Mouse (Mus musculus) monocyte, adult 5-6 weeks (primary cell): ENCODE measurements around the gene Prpf18. TPM values are rescaled to one million over a fixed set of nuclear protein-coding genes. Genes with fewer than 3 reads are reported as not detected.
A peak's percentile ranks its signal among the peaks of the same experiment; 100 is the strongest.
"Not testable (repeated sequence)": the region's sequence is repeated elsewhere in the genome, so short reads cannot be mapped to it uniquely, and the experiment has no call there.

ENCODE experiments used
- ATAC-seq: fragments of 153-309, 156-312 bp; replicated peaks from 2 replicates; pipeline ENCODE4 v1.8.0; 2017; ENCODE audit warnings: mild to moderate bottlenecking; ENCODE audit not compliant: low TSS enrichment, insufficient number of reproducible peaks, severe bottlenecking, poor library complexity, low FRiP score
- total RNA-seq: library from RNA; stranded (forward); fragments of 200-1000, 200-491, 200-594 nt; gene quantifications from 3 replicates; pipeline ENCODE4 v1.2.3, GENCODE M21; 2017

The Prpf18 gene
- total RNA-seq, 1 experiment from 2014 or later = 122 TPM

DNA sequence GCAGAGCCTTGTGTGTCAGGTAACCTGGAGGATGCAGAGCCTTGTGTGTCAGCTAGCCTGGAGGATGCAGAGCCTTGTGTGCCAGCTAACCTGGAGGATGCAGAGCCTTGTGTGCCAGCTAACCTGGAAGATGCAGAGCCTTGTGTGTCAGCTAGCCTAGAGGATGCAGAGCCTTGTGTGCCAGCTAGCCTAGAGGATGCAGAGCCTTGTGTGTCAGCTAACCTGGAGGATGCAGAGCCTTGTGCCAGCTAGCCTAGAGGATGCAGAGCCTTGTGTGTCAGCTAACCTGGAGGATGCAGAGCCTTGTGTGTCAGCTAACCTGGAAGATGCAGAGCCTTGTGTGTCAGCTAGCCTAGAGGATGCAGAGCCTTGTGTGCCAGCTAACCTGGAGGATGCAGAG is 32.8 kb downstream of the Prpf18 start:
- not testable (repeated sequence) for ATAC-seq

- ATAC-seq = no peak
These were observed 34.9 kb downstream of the Prpf18 start for GRCm38 (mm10) chr2:4616995-4617394.

DNA sequence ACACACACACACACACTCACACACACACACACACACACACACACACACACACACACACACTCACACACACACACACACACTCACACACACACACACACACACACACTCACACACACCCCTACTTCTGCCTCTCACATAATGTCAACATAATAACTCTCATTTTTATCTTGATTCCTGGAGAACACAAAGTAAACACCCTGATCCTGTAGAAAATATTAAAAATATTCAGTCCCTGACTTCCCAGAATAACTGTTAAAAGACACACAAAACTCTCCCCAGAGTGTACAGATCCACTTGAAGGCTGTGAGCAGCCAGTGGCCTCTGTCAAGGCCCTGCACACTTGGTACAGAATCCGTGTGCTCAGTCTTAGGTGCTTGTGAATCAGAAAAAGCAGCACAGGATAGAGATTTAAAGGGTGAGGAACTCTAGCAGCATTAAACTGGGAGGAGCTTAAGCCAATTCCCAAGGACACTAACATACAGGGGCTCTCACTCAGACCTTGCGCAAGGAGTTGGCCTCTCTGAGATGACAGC is 36.8 kb downstream of the Prpf18 start:
- no peak for ATAC-seq

GRCm38 (mm10) chr2:4614276-4614929 is 37.5 kb downstream of the Prpf18 start:
- not testable (repeated sequence) for ATAC-seq

DNA sequence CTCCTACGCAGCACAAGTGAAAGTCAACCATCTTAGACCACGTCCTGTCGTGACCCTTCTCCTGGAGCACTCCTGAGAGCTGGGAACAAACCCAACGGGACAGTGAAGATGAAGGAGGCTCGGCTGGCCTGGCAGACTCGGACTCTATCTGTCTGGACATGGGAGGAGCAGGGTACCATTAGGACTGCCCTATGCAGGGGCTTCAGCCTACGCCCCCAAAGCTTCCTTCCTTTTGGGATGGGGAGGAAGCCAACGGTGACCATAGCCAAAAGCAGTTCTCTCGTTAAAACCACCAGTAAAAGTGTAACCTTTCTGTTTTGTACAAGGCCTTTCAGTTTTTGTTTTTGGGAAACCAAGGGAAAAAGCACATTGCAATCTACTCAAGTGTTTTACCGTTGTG is 40.2 kb downstream of the Prpf18 start:
- no peak for ATAC-seq

- ATAC-seq = no peak
These were observed 40.6 kb downstream of the Prpf18 start for GRCm38 (mm10) chr2:4611295-4611694.

- no peak for ATAC-seq
These were observed 42.5 kb downstream of the Prpf18 start for GRCm38 (mm10) chr2:4609433-4609832.

DNA sequence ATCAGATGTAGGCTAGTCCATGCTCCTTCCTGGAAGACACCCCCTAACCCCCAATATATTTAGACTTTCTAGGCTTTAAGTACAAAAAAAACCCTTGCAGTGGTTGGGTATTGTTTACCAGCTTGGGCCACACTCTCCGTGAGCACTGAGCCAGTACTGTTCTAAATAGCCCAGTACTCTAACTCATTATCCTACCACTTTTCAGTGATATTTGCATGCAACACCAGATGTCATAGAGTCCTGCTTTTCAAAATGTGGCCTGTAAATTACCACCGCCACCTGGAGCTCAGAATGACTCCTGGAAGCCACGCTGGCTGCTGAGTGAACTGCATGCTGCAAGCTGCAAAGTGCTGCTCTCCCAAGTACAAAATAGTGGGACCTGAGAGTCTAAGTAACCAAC is 43.7 kb downstream of the Prpf18 start:
- ATAC-seq = no peak

DNA sequence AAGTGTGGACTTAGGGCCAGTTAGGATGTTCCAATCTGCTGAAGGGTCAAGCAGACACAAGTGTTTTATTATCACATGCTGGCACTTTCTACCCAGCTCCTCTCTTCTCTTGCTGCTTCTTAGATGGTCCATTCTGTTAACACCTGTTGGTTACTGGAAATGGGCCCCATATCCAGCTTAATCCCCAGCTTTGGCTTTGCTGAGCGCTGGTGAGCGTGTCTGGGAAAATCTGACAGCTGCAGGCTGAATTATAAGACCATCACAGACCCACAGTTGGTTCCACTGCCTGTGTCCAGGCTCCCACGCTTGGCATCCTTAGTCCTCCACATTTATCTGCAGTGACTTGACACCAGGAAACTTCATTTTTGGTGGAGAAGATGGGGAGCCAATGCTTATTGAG is 45.4 kb downstream of the Prpf18 start:
- ATAC-seq = no peak

DNA sequence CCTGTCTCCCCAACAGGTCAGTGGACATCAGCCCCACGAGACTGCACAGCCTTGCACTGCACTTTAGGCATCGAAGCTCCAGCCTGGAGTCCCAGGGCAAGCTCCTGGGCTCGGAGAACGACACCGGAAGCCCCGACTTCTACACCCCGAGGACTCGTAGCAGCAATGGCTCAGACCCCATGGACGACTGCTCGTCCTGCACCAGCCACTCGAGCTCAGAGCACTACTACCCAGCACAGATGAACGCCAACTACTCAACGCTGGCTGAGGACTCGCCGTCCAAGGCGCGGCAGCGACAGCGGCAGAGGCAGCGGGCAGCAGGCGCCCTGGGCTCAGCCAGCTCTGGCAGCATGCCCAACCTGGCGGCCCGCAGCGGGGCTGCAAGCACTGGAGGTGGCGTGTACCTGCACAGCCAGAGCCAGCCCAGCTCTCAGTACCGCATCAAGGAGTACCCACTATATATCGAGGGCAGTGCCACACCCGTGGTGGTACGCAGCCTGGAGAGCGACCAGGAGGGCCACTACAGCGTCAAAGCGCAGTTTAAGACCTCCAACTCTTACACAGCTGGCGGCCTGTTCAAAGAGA is 48.5 kb downstream of the Prpf18 start:
- no peak for ATAC-seq

GRCm38 (mm10) chr2:4601034-4601890 is 50.7 kb downstream of the Prpf18 start:
- no peak; the same call in 1 of the 2 replicates for ATAC-seq

DNA sequence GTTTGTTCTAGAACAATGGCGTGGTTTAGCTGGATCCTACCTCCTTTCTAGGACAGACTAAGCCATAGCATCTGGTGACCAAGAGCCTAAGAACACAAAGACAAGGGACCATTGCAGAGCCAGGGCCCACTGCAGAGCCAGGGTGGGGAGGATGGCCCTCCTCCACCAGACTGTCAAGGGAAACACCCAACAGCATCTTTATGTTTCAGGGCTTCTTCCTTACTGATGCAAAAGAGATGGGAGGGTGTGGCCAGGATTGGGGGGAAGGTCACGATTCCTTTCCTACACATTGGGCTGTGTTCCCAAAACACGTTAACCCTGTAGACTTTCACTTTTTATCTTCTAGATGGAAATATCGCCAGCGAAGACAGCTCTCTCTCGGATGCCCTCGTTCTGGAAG is 54.9 kb downstream of the Prpf18 start:
- ATAC-seq = no peak

- ATAC-seq = no peak
These were observed 58.0 kb downstream of the Prpf18 start for GRCm38 (mm10) chr2:4593878-4594387.

DNA sequence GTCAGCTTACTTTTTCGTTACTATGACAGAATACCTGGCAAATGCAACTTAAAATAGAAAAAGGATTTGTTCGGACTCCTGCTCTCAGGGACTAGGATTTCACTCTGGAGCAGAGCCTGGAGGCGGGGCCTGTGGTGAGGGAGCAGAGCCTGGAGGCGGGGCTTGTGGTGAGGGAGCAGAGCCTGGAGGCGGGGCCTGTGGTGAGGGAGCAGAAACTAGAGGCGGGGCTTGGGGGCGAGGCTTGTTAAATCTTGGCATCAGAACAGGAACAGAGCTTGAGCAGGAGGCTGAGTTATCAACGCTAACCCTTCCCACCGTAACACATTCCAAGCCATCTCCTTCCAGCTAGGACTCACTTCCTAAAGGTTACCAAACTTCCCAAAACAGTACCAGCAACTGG is 58.5 kb downstream of the Prpf18 start:
- 0 out of 2 replicates have a peak, but pooled peaks have one; percentile 49 for ATAC-seq

DNA sequence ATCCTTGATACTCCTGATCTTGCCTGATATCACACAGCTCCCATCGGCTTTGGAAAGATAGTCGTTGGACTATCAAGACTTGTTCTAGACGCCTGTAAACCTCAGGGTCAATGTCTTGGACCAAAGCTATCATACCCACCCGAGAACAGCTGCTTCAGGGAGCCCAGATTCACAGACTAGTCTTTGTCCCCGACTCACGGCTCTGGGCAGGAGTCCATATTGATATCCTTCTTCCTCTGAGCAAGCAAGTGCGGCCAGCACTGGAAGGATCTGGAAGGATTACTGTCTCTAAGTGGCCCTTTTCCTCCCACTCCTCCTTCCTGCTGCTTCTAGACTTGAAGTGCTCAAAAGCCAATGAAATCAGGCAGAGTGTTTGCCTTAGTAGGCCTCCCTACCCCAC is 59.2 kb downstream of the Prpf18 start:
- no peak for ATAC-seq

- no peak for ATAC-seq
These were observed 60.3 kb downstream of the Prpf18 start for GRCm38 (mm10) chr2:4591647-4592046.

- no peak for ATAC-seq
These were observed 64.1 kb downstream of the Prpf18 start for GRCm38 (mm10) chr2:4587685-4588409.

DNA sequence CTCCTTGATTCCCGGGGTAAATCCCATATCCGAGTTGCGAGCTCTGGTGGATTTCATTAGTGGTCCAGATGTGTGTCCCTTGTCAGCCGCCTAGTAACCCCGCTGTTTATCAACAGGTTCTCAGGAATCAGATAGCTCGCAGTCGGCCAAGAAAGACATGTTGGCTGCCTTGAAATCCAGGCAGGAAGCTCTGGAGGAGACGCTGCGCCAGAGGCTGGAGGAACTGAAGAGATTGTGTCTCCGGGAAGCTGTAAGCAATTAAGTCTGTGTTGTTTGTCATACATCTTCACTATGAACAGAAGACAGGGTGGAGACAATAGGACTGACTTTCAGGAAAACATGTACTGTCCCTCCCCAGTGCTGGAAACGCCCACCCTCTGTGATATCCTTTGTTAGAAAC is 65.7 kb downstream of the Prpf18 start:
- no peak for ATAC-seq

DNA sequence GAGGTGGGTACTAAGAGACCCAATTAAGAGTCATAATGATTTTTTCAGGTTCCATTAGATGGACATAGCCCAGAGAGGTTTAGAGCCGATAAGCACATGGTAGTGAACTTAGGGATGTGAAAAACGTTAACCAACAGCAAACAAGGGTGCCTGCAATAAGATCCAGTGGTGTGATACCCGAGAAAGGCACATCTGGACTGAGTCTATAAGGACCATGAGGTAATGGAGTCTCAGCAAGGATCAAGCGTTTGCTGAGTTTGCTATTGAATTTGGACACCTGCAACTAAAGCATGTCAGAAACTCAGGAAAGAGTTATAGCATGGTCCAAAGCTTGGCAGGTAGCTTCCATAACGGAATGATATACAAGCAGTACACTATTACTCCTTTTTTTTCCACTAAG is 67.7 kb downstream of the Prpf18 start:
- no peak for ATAC-seq
